Mouse (Mus musculus) embryo, embryonic 11.5 days (tissue): Measurements from ENCODE around the gene Brms1.
"Not testable (repeated sequence)": the region's sequence is repeated elsewhere in the genome, so short reads cannot be mapped to it uniquely, and the experiment has no call there.

ENCODE experiments used
- DNase-seq: peaks from one replicate; pipeline ENCODE4 v3.0.0-alpha.2; 2012; ENCODE audit warnings: low read depth, low spot score

Brms1 gene

DNA sequence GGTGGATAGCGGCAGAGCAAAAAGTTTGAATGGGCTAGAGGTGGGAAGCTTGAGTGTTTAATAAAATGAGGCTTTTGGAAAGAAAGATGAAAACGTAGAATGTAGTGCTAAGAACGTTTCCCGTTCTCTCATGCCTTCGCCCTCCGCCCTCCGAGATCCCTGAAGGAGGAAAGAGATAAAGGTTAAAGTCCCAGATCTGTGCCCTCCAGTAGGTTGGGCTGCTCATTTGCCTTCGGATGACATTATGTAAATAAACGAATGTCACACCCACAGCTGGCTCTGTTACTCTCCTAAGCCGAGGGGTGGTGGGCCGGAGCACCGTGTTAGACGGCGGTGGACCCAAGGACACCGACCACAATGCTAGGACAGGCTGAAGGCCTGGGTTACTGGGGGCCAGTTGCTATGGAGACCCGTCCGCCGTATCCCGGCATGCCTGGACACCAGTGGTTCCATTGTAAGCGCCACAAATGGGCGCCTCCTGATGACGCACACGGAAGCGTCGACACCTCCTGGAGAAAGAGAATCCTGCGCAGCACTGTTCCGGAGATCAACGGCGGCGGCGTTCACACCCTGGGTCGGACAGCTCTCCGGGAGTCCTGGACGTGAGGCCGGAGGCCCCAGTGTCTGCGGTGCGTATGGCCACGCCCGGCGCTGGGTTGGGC is at the start of gene Brms1:
TSS of gene Brms1 (plus strand) at position 493 of the 662 bp plus-strand sequence.
- DNase-seq, result peak; percentile 90

DNA sequence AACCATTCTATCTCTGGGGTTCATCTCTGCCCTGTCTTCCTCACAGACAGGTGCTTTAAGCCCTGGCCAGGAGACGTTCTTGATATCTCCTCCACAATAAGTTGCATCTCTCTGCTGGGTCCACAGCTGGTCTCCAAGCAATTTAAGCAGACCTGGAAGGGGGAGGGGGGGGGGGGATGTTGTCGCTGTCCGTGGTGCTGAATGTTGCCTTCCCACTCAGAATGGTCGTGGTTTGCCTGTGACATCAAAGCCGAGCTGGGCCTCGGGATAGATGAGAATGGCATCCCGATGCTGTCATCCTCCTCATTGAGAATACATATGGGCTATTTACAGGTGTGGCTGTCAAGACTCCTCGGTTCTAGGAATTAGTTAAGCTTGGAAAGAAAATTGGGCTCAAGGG is 48.8 kb upstream of the Brms1 start:
- DNase-seq, result no peak

DNA sequence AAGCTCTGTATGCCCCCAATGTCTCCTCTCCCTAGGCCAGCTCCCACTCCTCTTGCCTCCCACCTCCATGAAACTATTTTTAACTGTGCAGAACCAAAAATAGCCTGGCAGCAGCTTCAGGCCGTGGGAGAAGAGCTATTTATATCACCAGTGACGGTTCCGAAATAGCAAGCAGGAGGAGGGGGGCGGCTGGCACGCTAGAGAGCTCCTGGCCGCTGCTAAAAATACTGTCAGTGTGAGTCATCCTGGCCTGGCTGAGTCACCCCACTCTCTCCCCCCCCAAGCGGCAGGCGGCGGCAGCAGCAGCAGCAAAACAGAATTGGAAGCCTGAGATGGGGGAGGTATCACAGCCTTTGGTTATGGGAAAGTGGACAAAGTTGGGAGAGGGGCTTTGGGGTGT is 48.2 kb upstream of the Brms1 start:
- no peak for DNase-seq

- no peak for DNase-seq
These were observed 47.1 kb upstream of the Brms1 start for GRCm38 (mm10) chr19:4994043-4994442.

- no peak for DNase-seq
These were observed 41.6 kb upstream of the Brms1 start for GRCm38 (mm10) chr19:4999445-5000140.

DNA sequence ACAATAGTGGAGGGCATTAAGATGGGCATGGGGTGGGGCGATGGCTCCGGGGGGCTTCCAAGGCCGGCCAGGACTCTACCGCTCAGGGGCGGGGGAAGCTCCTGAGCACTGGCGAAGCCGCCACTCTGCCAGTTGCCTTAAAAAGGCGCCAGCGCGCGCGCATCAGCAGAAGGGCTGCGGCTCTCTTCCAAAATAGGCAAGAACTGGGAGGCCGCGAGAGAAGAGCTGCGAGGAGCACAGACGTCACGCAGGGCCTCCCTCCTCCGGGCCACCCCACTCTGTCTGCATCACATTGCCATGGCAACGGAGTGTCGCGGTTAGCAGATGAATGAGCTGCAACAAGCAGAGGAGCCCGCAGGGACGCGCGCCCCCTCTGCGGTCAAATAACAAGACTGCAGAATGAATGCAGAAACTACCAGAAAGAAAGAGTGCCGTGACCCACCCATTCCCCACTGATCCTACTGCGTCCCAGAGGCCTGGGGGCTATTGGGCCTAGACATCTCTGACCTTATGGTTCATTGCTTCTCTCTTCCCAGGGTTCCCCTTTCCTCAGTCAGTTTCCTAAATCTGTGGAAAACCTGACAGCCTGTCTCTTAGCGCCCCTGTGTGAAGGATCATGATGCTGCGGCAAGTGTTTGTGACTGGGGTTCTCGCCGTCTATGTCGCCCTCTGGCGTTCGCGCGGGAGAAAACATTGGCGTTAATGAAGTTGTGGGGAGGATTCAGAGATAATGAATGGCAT is 39.3 kb upstream of the Brms1 start:
- peak; percentile 83 for DNase-seq

- DNase-seq, result not testable (repeated sequence)
These were observed 37.5 kb upstream of the Brms1 start for GRCm38 (mm10) chr19:5003644-5004043.

- no peak for DNase-seq
These were observed 36.2 kb upstream of the Brms1 start for GRCm38 (mm10) chr19:5004925-5005324.

- DNase-seq, result no peak
These were observed 28.0 kb upstream of the Brms1 start for GRCm38 (mm10) chr19:5013138-5013537.

DNA sequence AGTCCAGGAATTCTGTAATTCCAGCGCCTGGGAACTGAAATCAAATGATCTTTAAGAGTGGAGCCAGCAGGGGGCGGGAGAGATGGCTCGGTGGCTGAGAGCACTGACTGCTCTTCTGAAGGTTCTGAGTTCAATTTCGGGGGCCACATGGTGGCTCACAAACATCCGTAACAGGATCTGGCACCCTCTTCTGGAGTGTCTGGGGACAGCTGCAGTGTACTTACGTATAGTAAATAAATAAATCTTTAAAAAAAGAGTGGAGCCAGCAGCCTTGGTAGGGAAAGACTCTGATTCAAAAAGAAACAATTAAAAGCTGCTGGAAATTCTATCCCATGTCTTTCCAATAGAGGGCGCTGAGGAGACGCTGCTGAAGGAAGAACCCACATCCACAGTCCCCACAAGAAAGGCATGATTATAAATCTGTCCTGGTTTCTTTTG is 26.2 kb upstream of the Brms1 start:
- DNase-seq, result no peak

DNA sequence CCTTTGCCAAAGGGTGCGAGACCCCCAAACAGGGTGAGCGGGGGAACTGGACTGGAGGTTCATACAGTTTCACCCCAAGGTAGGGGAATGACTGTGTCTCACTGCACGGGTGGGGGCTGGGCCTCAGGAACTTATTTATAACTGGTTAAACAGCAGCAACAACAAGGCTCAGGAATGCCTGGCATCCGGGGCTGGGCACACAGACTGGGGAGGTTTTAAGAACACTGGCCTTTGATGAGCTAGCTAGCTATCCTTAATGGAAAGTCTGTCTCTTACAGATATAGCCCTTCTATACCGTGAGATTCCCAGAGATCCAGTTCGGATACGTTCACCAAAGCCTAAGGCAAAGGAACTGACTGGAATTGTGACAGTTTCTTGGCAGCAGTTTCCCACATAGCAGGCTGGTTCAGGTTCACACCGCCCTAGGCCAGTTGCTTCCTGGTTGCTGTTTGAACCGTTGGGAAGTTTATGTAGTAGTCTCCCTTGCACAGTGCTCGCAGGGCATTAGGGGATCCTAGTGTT is 24.9 kb upstream of the Brms1 start:
- DNase-seq, result no peak

- peak; percentile 59 for DNase-seq
These were observed 24.4 kb upstream of the Brms1 start for GRCm38 (mm10) chr19:5016782-5017181.

DNA sequence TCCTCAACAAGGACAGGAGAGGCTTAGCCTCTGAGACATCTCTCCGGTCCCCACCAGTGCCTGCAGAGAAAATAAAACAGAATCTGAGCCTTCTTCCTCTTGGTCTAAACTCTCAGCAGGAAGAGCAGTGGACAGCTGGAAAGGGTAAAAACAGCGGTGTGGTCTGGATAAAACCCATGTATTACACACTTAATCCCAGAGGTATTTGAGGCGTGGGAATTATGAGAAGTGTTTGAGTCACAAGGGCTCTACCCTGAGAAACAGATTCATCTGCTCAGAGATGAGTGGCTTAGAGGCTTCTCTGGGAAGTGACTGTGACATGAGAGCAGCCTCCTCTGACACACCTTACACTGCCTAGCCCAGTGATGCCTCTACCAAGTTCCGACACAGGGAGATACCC is 23.5 kb upstream of the Brms1 start:
- no peak for DNase-seq

DNA sequence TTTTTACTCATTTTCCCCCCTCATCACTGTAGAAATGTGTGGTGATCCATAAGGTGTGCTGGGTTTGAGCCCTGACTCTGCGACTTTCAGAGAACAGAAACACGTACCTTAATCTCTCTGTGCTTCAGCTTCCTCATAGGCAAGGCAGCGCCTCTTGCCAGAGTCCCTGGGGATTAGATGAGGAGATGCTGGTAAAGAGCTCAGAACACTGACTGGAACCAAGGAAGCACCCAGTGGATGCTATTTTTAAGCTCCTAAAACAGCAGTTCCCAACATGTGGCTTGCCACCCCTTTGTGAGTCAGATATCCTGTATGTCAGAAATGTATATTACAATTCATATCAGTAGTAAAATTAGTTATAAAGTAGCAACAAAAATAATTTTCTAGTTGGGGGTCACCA is 23.0 kb upstream of the Brms1 start:
- no peak for DNase-seq

- DNase-seq, result no peak
These were observed 19.7 kb upstream of the Brms1 start for GRCm38 (mm10) chr19:5021416-5021815.

DNA sequence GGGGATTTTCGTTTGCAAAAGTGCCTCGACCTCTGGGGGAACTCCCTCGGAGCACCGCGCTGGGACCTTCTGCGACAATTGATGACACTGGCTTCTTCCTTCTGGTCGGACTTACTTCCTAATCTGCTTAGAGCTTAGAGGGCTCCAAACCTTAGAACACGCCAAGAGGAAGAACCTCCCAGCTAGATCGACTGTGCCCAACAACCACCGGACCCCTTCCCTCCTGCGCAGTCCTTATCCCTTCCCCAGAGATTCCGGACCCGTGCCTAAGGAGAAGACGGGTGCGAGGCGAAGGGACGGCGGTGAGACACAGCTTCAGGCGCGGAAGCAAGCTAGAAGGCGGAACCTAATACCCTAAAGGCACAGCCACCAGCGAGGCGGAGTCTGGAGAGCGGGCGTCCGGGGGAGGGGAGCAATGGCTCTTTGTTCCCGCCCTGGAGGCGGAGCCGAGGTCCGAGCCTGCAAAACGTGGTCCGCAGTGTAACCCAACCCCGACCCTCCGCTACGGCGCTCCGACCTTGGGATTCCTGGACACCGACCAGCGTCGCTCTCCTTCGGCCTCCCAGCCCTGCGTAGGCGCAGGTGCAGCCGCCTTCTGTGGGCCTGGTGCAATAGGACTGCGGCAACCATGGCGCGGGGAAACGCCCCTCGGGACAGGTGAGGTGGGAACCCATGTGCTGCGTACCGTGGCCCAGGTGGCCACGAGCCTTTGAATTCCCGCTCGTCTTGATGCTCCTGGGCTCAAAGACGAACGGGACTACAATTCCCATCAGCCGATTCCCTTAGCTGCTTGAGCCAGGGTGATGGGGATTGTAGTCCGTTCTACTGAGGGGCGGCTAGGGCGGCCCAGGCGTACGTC is 17.3 kb upstream of the Brms1 start, which contains the start of gene Slc29a2:
TSS of gene Slc29a2 (plus strand) at position 240 of the 859 bp plus-strand sequence.
- peak; percentile 89 for DNase-seq

DNA sequence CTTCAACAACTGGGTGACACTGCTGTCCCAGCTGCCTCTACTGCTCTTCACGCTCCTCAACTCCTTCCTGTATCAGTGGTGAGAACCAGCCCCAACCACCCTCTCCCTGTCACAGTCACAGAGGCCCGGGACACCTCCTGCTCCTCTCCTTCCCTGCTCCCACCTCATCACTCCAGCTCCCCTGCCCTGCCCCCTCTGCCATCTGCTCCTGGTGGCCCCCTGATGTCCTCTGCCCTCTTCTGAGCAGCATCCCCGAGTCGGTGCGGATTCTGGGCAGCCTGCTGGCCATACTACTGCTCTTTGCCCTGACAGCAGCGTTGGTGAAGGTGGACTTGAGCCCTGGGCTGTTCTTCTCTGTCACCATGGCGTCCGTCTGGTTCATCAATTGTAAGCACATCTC is 15.0 kb upstream of the Brms1 start:
- no peak for DNase-seq

GRCm38 (mm10) chr19:5032686-5033085 is 8.5 kb upstream of the Brms1 start:
- no peak for DNase-seq

DNA sequence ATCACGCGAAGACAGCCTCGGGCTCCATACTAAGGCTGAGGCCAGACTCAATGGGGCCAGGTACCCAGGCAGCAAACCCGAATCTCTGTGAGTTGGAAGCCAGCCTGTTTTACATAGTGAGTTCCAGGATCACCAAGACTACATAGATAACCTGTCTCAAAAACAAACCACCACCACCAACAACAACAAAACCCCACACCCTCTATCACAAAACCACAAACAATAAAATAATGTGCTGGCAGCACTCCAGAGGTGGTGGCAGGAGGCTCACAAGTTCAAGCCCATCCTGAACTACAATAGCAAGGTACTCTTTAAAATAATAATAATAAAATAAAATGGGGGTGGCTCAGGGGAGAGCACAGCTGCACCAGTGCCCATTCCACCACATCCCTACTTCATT is 4.6 kb upstream of the Brms1 start:
- no peak for DNase-seq

- DNase-seq, result peak; percentile 85
These were observed 3.2 kb upstream of the Brms1 start for GRCm38 (mm10) chr19:5037678-5038571.
